Mouse (Mus musculus) thymus, adult 2 months (tissue): ENCODE results near the gene Timm10.

Experiments
- CTCF ChIP-seq: fragments of 200-500 bp; IDR thresholded peaks from 2 replicates; pipeline ENCODE4 v1.5.1; 2012; ENCODE audit warnings: mild to moderate bottlenecking, control low read depth, low read length, moderate library complexity, borderline replicate concordance; ENCODE audit not compliant: control insufficient read depth, poor library complexity, insufficient read depth; ENCODE audit errors: extremely low read depth
- POLR2A ChIP-seq: fragments of 200-500 bp; IDR thresholded peaks from 2 replicates; pipeline ENCODE4 v1.6.1; 2012; ENCODE audit warnings: mild to moderate bottlenecking, low read length, control low read depth, moderate library complexity; ENCODE audit not compliant: control insufficient read depth, poor library complexity, insufficient read depth; ENCODE audit errors: extremely low read depth

DNA sequence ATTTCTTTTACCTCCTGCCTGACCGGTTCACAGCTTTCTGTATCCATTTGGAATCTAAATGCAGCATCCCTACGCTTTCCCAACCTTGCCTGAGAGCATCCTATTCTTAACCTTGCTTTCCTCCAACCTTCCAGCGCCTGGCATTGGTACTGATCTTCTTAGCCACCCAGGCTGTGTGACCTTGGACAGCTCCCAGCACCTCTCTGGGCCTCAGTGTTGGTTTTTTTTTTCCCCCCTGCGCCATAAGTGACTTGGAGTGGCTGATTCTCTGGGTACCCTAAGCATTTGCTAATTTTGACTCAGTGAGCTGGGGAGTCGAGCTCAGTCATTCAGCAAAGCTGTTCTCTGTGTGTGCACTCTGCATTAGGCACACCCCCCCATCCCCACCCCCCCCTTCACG lies 49.0 kb downstream of the Timm10 start:
- TF ChIP-seq CTCF (no peak), POLR2A (no peak)
